Mouse (Mus musculus): ENCODE results near the gene Myo1g. TPM values are rescaled to one million over a fixed set of nuclear protein-coding genes. Genes with fewer than 3 reads are reported as not detected.
A peak's percentile ranks its signal among the peaks of the same experiment; 100 is the strongest.

Gene Myo1g
- polyA plus RNA-seq, 1 experiment from 2014 or later: 0.64 TPM

- Histone ChIP-seq H3K36me3 (ENCODE audit: control insufficient read depth, insufficient read depth, low read length) (no peaks in the 10 kb centered on the region), H3K4me1 (ENCODE audit: control insufficient read depth, insufficient read depth, low read length) (no peaks in the 10 kb centered on the region), H3K27ac (replicated peaks; ENCODE audit: low read depth, low read length) (no peak overlapping the region), H3K27me3 (ENCODE audit: control insufficient read depth, insufficient read depth, low read length) (no peaks in the 10 kb centered on the region), H3K9ac (ENCODE audit: low read length) (no peak overlapping the region), H3K4me3 (ENCODE audit: low read depth, low read length) (no peak overlapping the region), H3K9me3 (ENCODE audit: control insufficient read depth, low read length) (no peaks in the 10 kb centered on the region), H3K4me2 (ENCODE audit: low read depth, severe bottlenecking) (no peak overlapping the region)
- no peak for ATAC-seq (ENCODE audit: insufficient number of reproducible peaks, low FRiP score, low TSS enrichment, low read depth)
- WGBS: 84% methylated on average over 13 of the region's 13 CpGs
- no peak for DNase-seq (ENCODE audit: low spot score)
Observed at GRCm38 (mm10) chr11:6480681-6481405, 39.9 kb downstream of the Myo1g start.

- DNase-seq (ENCODE audit: low spot score) (no peak), ATAC-seq (ENCODE audit: insufficient number of reproducible peaks, low FRiP score, low TSS enrichment, low read depth) (no peak)
- H3K27me3 ChIP-seq (ENCODE audit: control insufficient read depth, insufficient read depth, low read length): no peaks in the 10 kb centered on the region
- H3K27ac ChIP-seq (replicated peaks; ENCODE audit: low read depth, low read length): no peak overlapping the region
- no peaks in the 10 kb centered on the region for H3K36me3 ChIP-seq (ENCODE audit: control insufficient read depth, insufficient read depth, low read length)
- no peaks in the 10 kb centered on the region for H3K9me3 ChIP-seq (ENCODE audit: control insufficient read depth, low read length)
- H3K4me2 ChIP-seq (ENCODE audit: low read depth, severe bottlenecking): no peak overlapping the region
- 71% methylated on average over 7 of the region's 7 CpGs for WGBS
- H3K4me3 ChIP-seq (ENCODE audit: low read depth, low read length): no peak overlapping the region
- H3K9ac ChIP-seq (ENCODE audit: low read length): no peak overlapping the region
- no peaks in the 10 kb centered on the region for H3K4me1 ChIP-seq (ENCODE audit: control insufficient read depth, insufficient read depth, low read length)
Observed at GRCm38 (mm10) chr11:6480191-6480590, 40.6 kb downstream of the Myo1g start.

- Histone ChIP-seq H3K9ac (ENCODE audit: low read length) (no peak overlapping the region), H3K4me2 (ENCODE audit: low read depth, severe bottlenecking) (no peak overlapping the region), H3K4me3 (ENCODE audit: low read depth, low read length) (no peak overlapping the region), H3K27ac (replicated peaks; ENCODE audit: low read depth, low read length) (no peak overlapping the region), H3K9me3 (ENCODE audit: control insufficient read depth, low read length) (no peaks in the 10 kb centered on the region), H3K36me3 (ENCODE audit: control insufficient read depth, insufficient read depth, low read length) (no peaks in the 10 kb centered on the region), H3K27me3 (ENCODE audit: control insufficient read depth, insufficient read depth, low read length) (no peaks in the 10 kb centered on the region), H3K4me1 (ENCODE audit: control insufficient read depth, insufficient read depth, low read length) (peaks cover 2% of the 10 kb centered on the region; the same call in 1 of the 2 replicates)
- DNase-seq (ENCODE audit: low spot score) (no peak), ATAC-seq (ENCODE audit: insufficient number of reproducible peaks, low FRiP score, low TSS enrichment, low read depth) (no peak)
- WGBS: 75% methylated on average over 2 of the region's 2 CpGs
Observed at GRCm38 (mm10) chr11:6479231-6479630, 41.5 kb downstream of the Myo1g start.

GRCm38 (mm10) chr11:6477350-6477749 is 43.4 kb downstream of the Myo1g start:
- peaks cover 15% of the 10 kb centered on the region for H3K4me1 ChIP-seq (ENCODE audit: control insufficient read depth, insufficient read depth, low read length)
- no peak overlapping the region for H3K4me3 ChIP-seq (ENCODE audit: low read depth, low read length)
- no peaks in the 10 kb centered on the region for H3K36me3 ChIP-seq (ENCODE audit: control insufficient read depth, insufficient read depth, low read length)
- no peaks in the 10 kb centered on the region for H3K27me3 ChIP-seq (ENCODE audit: control insufficient read depth, insufficient read depth, low read length)
- no peak for DNase-seq (ENCODE audit: low spot score)
- no peak for ATAC-seq (ENCODE audit: insufficient number of reproducible peaks, low FRiP score, low TSS enrichment, low read depth)
- no peak overlapping the region for H3K4me2 ChIP-seq (ENCODE audit: low read depth, severe bottlenecking)
- WGBS: 92% methylated on average over 1 of the region's 1 CpGs
- no peaks in the 10 kb centered on the region for H3K9me3 ChIP-seq (ENCODE audit: control insufficient read depth, low read length)
- H3K9ac ChIP-seq (ENCODE audit: low read length): no peak overlapping the region
- no peak overlapping the region for H3K27ac ChIP-seq (replicated peaks; ENCODE audit: low read depth, low read length)

GRCm38 (mm10) chr11:6476876-6477275 is 43.9 kb downstream of the Myo1g start:
- DNase-seq (ENCODE audit: low spot score): no peak
- Histone ChIP-seq H3K4me1 (ENCODE audit: control insufficient read depth, insufficient read depth, low read length) (peaks cover 17% of the 10 kb centered on the region), H3K9ac (ENCODE audit: low read length) (no peak overlapping the region), H3K36me3 (ENCODE audit: control insufficient read depth, insufficient read depth, low read length) (no peaks in the 10 kb centered on the region), H3K4me3 (ENCODE audit: low read depth, low read length) (no peak overlapping the region), H3K27me3 (ENCODE audit: control insufficient read depth, insufficient read depth, low read length) (no peaks in the 10 kb centered on the region), H3K27ac (replicated peaks; ENCODE audit: low read depth, low read length) (no peak overlapping the region), H3K9me3 (ENCODE audit: control insufficient read depth, low read length) (no peaks in the 10 kb centered on the region), H3K4me2 (ENCODE audit: low read depth, severe bottlenecking) (no peak overlapping the region)
- no peak for ATAC-seq (ENCODE audit: insufficient number of reproducible peaks, low FRiP score, low TSS enrichment, low read depth)
- 79% methylated on average over 6 of the region's 6 CpGs for WGBS

- peak; percentile 94 for ATAC-seq (ENCODE audit: insufficient number of reproducible peaks, low FRiP score, low TSS enrichment, low read depth)
- Histone ChIP-seq H3K9ac (ENCODE audit: low read length) (peak within 1 kb of the TSS; percentile 86), H3K36me3 (ENCODE audit: control insufficient read depth, insufficient read depth, low read length) (peaks cover 3% of the 10 kb centered on the region; the same call in 1 of the 2 replicates), H3K4me2 (ENCODE audit: low read depth, severe bottlenecking) (peak within 1 kb of the TSS; percentile 89), H3K4me1 (ENCODE audit: control insufficient read depth, insufficient read depth, low read length) (peaks cover 24% of the 10 kb centered on the region), H3K4me3 (ENCODE audit: low read depth, low read length) (peak within 1 kb of the TSS; percentile 95), H3K9me3 (ENCODE audit: control insufficient read depth, low read length) (no peaks in the 10 kb centered on the region), H3K27me3 (ENCODE audit: control insufficient read depth, insufficient read depth, low read length) (no peaks in the 10 kb centered on the region), H3K27ac (replicated peaks; ENCODE audit: low read depth, low read length) (peak within 1 kb of the TSS; percentile 93)
- DNase-seq (ENCODE audit: low spot score): peak; percentile 92
- WGBS: under 1% methylated on average over 57 of the region's 76 CpGs
Observed at GRCm38 (mm10) chr11:6475867-6476484, 44.8 kb downstream of the Myo1g start, which contains the start of gene Purb. Gene Purb (minus strand): TSS chr11:6475917.

- peak overlapping the region; percentile 95 for H3K4me3 ChIP-seq (ENCODE audit: low read depth, low read length)
- H3K27me3 ChIP-seq (ENCODE audit: control insufficient read depth, insufficient read depth, low read length): no peaks in the 10 kb centered on the region
- no peaks in the 10 kb centered on the region for H3K9me3 ChIP-seq (ENCODE audit: control insufficient read depth, low read length)
- peaks cover 5% of the 10 kb centered on the region; the same call in 1 of the 2 replicates for H3K36me3 ChIP-seq (ENCODE audit: control insufficient read depth, insufficient read depth, low read length)
- H3K27ac ChIP-seq (replicated peaks; ENCODE audit: low read depth, low read length): peak overlapping the region; percentile 93
- peak overlapping the region; percentile 86 for H3K9ac ChIP-seq (ENCODE audit: low read length)
- under 1% methylated on average over 109 of the region's 109 CpGs for WGBS
- DNase-seq (ENCODE audit: low spot score): peak; percentile 62
- ATAC-seq (ENCODE audit: insufficient number of reproducible peaks, low FRiP score, low TSS enrichment, low read depth): no peak; the same call in 1 of the 2 replicates
- peak overlapping the region; percentile 89 for H3K4me2 ChIP-seq (ENCODE audit: low read depth, severe bottlenecking)
- H3K4me1 ChIP-seq (ENCODE audit: control insufficient read depth, insufficient read depth, low read length): peaks cover 25% of the 10 kb centered on the region
Observed at GRCm38 (mm10) chr11:6474874-6475731, 45.7 kb downstream of the Myo1g start.

- Histone ChIP-seq H3K4me1 (ENCODE audit: control insufficient read depth, insufficient read depth, low read length) (peaks cover 25% of the 10 kb centered on the region), H3K9me3 (ENCODE audit: control insufficient read depth, low read length) (no peaks in the 10 kb centered on the region), H3K4me2 (ENCODE audit: low read depth, severe bottlenecking) (peak overlapping the region; percentile 89), H3K9ac (ENCODE audit: low read length) (peak overlapping the region; percentile 86), H3K4me3 (ENCODE audit: low read depth, low read length) (peak overlapping the region; percentile 95), H3K36me3 (ENCODE audit: control insufficient read depth, insufficient read depth, low read length) (peaks cover 6% of the 10 kb centered on the region; the same call in 1 of the 2 replicates), H3K27me3 (ENCODE audit: control insufficient read depth, insufficient read depth, low read length) (no peaks in the 10 kb centered on the region), H3K27ac (replicated peaks; ENCODE audit: low read depth, low read length) (no peak overlapping the region; the same call in 1 of the 2 replicates)
- DNase-seq (ENCODE audit: low spot score): no peak
- 42% methylated on average over 6 of the region's 6 CpGs for WGBS
- ATAC-seq (ENCODE audit: insufficient number of reproducible peaks, low FRiP score, low TSS enrichment, low read depth): no peak
Observed at GRCm38 (mm10) chr11:6474381-6474780, 46.4 kb downstream of the Myo1g start.
